Mouse (Mus musculus) myocyte (in vitro differentiated cells): ENCODE measurements at regions not wholly inside any gene's neighbourhood (a gene's known extent, or its start where the extent isn't known, plus 50 kb on each side); places are given as distances from the start of the nearest gene placed in this dataset.

ENCODE experiments used
- E2F4 ChIP-seq: IDR thresholded peaks from one replicate; pipeline ENCODE4 v1.6.1; 2011; ENCODE audit warnings: mild to moderate bottlenecking, control low read depth, moderate library complexity; ENCODE audit not compliant: insufficient read depth
- MAX ChIP-seq: IDR thresholded peaks from one replicate; pipeline ENCODE4 v1.6.1; 2011; ENCODE audit warnings: low read depth, mild to moderate bottlenecking, control low read depth
- MYOD1 ChIP-seq, 3 experiments: IDR thresholded peaks; one replicate each; pipeline ENCODE4 v1.6.1; 2011; ENCODE audit warnings: control low read depth in 2 of 3, low read depth in 2 of 3, mild to moderate bottlenecking in 2 of 3, moderate library complexity in 1 of 3; ENCODE audit not compliant: insufficient read length in 2 of 3, control insufficient read depth in 1 of 3
- MYOG ChIP-seq, 3 experiments: IDR thresholded peaks; one replicate each; pipeline ENCODE4 v1.6.1; 2011; ENCODE audit warnings: control low read depth in 2 of 3, low read depth in 2 of 3, mild to moderate bottlenecking in 2 of 3; ENCODE audit not compliant: insufficient read length in 2 of 3, control insufficient read depth in 1 of 3, insufficient read depth in 1 of 3
- POLR2A ChIP-seq: IDR thresholded peaks from one replicate; pipeline ENCODE4 v1.6.1; 2011; ENCODE audit warnings: low read depth, mild to moderate bottlenecking, control low read depth, moderate library complexity; ENCODE audit not compliant: insufficient read length
- POLR2AphosphoS2 ChIP-seq: IDR thresholded peaks from one replicate; pipeline ENCODE4 v1.6.1; 2011; ENCODE audit warnings: low read depth, control low read depth; ENCODE audit not compliant: insufficient read length
- REST ChIP-seq: IDR thresholded peaks from one replicate; pipeline ENCODE4 v1.6.1; 2011; ENCODE audit warnings: mild to moderate bottlenecking, control low read depth, moderate library complexity; ENCODE audit not compliant: insufficient read depth, insufficient read length
- SRF ChIP-seq: IDR thresholded peaks from one replicate; pipeline ENCODE4 v1.6.1; 2011; ENCODE audit warnings: low read depth; ENCODE audit not compliant: control insufficient read depth, insufficient read length
- TCF3 ChIP-seq: IDR thresholded peaks from one replicate; pipeline ENCODE4 v1.6.1; 2011; ENCODE audit warnings: low read depth, control low read depth; ENCODE audit not compliant: insufficient read length
- USF1 ChIP-seq: IDR thresholded peaks from one replicate; pipeline ENCODE4 v1.6.1; 2011; ENCODE audit warnings: low read depth, mild to moderate bottlenecking, control low read depth, moderate library complexity

DNA sequence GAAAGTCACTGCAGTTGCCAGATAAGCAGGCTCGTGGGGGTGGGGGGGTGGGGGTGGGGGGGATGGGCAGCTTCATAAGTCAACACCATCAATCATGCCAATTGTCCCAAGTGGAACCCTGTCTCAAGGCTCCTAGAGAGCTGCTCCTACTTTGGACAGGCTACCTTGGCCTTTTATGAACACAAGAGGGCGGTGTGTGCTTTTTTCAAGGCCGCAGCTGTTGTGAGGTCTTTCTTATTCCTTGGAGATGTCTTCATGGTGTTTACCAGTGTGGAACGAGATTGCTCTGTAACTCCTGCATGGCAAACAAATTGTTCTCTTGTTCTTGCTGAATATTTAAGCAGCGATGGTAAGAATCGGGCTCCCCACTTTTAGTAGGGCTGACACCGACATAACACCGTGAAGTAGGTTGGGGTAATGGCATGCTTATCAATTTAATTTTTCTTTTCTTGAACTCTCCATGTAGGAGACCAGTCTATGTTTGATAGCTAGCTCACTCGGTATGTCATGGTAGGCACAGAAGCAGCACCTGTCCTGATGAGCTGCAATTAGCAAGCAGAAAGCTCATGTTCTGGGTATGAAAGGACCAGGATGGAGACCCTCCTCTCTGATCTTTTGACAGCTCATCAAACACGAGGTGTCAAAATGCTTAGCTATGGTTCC lies 118.7 kb upstream of the Nmur2 start:
- TF ChIP-seq POLR2A (no peak), REST (no peak), SRF (no peak), USF1 (no peak), POLR2AphosphoS2 (no peak), E2F4 (no peak), TCF3 (no peak), MAX (no peak), MYOG (IDR thresholded peaks at IDR 0.05; ENCODE audit: control insufficient read depth in 1 of 3, insufficient read depth in 1 of 3, insufficient read length in 2 of 3, low read depth in 2 of 3) (peak in 1 of 3 experiments; percentile 11), MYOD1 (IDR thresholded peaks at IDR 0.05; ENCODE audit: control insufficient read depth in 1 of 3, insufficient read length in 2 of 3, low read depth in 2 of 3) (no peak)
